Mouse (Mus musculus) kidney, adult 2 months (tissue): ENCODE measurements at regions not wholly inside any gene's neighbourhood (a gene's known extent, or its start where the extent isn't known, plus 50 kb on each side); places are given as distances from the start of the nearest gene placed in this dataset.

ENCODE experiments used
- CTCF ChIP-seq: fragments of 200-500 bp; conservative IDR thresholded peaks from 2 replicates; pipeline ENCODE4 v1.5.1; 2011; ENCODE audit warnings: low read depth, mild to moderate bottlenecking, control low read depth, low read length, moderate library complexity, mixed read lengths; ENCODE audit not compliant: insufficient read depth, insufficient read length
- POLR2A ChIP-seq: fragments of 200-500 bp; IDR thresholded peaks from one replicate; pipeline ENCODE4 v1.6.1; 2011; ENCODE audit warnings: low read depth, low read length, control low read depth

DNA sequence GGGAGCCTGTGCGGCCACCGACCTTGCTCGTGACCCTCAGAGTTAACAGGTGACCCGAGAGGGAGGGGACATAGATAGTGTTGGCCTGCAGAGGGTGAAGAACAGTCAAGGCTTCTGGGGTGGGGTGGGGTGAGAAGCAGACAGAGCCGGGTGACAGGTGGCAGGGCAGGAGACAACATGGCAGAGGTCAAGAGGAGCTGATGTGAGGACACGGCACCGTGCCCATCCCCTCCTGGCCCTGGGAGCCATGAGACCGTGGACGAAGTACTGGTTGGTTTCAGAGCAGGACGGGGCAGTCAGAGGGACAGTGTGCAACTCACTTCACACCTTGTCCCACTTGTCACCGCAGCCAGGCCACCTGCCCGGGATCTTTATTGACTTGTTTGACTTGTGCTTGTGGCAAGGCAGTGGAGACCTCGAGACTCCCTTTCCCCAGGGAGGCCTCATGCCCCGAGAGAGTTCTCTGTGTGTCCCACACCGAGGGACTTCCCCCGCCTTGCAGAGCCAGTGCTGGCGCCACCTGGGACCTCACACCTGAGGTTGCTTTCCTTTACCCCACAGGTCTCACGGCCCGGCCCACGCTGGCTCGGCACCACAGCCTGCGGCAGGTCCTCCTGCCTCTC, 65.4 kb upstream of the Tmem189 start:
- TF ChIP-seq POLR2A: no peak
- TF ChIP-seq CTCF: no peak
